Mouse (Mus musculus) forebrain, postnatal 0 days (tissue): ENCODE measurements around the gene Elmsan1. TPM values are rescaled to one million over a fixed set of nuclear protein-coding genes. Genes with fewer than 3 reads are reported as not detected.

Experiments
- ATAC-seq: fragments of 200-750 bp; cut with Nextera tagmentation; 2 replicates; pipeline ENCODE4 v1.8.0; 2017; ENCODE audit warnings: mild to moderate bottlenecking, moderate library complexity
- DNase-seq: peaks from one replicate; pipeline ENCODE4 v3.0.0-alpha.2; 2015
- H3K27ac ChIP-seq: fragments of 300-500 bp; sonication (generic); 2 replicates; pipeline ENCODE4 v1.5.1; 2014; ENCODE audit warnings: low read depth, mild to moderate bottlenecking, antibody characterized with exemption, low read length, moderate library complexity, mixed read lengths
- H3K27me3 ChIP-seq: fragments of 300-500 bp; sonication (generic); 2 replicates; pipeline ENCODE4 v1.6.1; 2014; ENCODE audit warnings: mild to moderate bottlenecking, low read length, mixed read lengths; ENCODE audit not compliant: insufficient read depth
- H3K36me3 ChIP-seq: fragments of 300-500 bp; sonication (generic); 2 replicates; pipeline ENCODE4 v1.6.1; 2014; ENCODE audit warnings: mild to moderate bottlenecking, moderate library complexity; ENCODE audit not compliant: insufficient read depth
- H3K4me1 ChIP-seq: fragments of 300-500 bp; sonication (generic); 2 replicates; pipeline ENCODE4 v1.6.1; 2014; ENCODE audit warnings: antibody characterized with exemption; ENCODE audit not compliant: insufficient read depth
- H3K4me2 ChIP-seq: fragments of 300-500 bp; sonication (generic); 2 replicates; pipeline ENCODE4 v1.6.1; 2014; ENCODE audit warnings: low read depth, mild to moderate bottlenecking, moderate library complexity
- H3K4me3 ChIP-seq: fragments of 300-500 bp; sonication (generic); 2 replicates; pipeline ENCODE4 v1.5.1; 2014; ENCODE audit warnings: low read depth, low read length, mixed read lengths
- H3K9ac ChIP-seq: fragments of 300-500 bp; sonication (generic); 2 replicates; pipeline ENCODE4 v1.6.1; 2014; ENCODE audit warnings: mild to moderate bottlenecking
- H3K9me3 ChIP-seq: fragments of 300-500 bp; sonication (generic); 2 replicates; pipeline ENCODE4 v1.6.1; 2016; ENCODE audit warnings: low read length
- CTCF ChIP-seq: sonication (generic); IDR thresholded peaks from 2 replicates; pipeline ENCODE4 v1.5.1; 2016; ENCODE audit warnings: antibody characterized with exemption, control low read depth, low read depth
- whole genome bisulfite sequencing: fragments of 180-500 bp; shearing (Covaris S2); extraction: QIAGEN DNeasy Blood & Tissue Kit; methylation state at CpG from one replicate; pipeline ENCODE4 v1.1.7; 2014; 5-methylcytosine and 5-hydroxymethylcytosine counted together
- polyA plus RNA-seq: library from polyadenylated mRNA; unstranded; fragments of >200 nt; fragmentation: Nextera tagmentation; extraction: Ambion mirVana; gene quantifications from 2 replicates; pipeline ENCODE4 v1.2.1, GENCODE M21; 2015
- total RNA-seq: library from RNA; depleted of rRNA; stranded (reverse); fragments of >200 nt; gene quantifications from 2 replicates; pipeline ENCODE4 v1.2.3, GENCODE M21; 2014; rRNA removed

Elmsan1 gene
- total and polyA plus RNA-seq, 2 experiments from 2014 or later, result 2.5 to 7.9 TPM

DNA sequence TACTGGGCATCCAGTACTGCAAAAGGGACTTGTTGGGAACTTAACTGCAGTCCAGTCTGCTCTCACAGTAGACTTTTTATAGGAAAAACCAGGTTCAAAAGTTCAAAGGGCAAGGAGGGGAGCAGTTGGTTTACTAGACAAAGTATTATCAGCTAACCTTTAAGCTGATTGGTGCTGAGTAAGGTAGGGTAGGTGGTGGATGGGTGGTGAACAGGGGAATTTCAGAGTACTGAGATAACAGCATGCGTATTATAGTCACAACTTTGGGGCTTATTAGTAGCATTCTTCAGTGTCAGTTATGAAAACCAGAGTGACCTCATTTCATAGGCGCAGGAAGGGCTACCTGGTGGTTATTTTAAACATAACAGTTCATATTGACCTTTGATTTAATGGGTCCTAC, 119.1 kb downstream of the Elmsan1 start:
- no peak for DNase-seq
- Histone ChIP-seq H3K36me3 (no peaks in the 10 kb centered on the region), H3K27ac (no peak overlapping the region), H3K4me3 (no peak overlapping the region), H3K9me3 (no peaks in the 10 kb centered on the region), H3K4me2 (no peak overlapping the region), H3K27me3 (no peaks in the 10 kb centered on the region), H3K9ac (no peak overlapping the region), H3K4me1 (no peaks in the 10 kb centered on the region)
- ATAC-seq, result no peak
- WGBS, result 99% methylated on average over 2 of the region's 2 CpGs
- no peak for TF ChIP-seq CTCF

Other genes with a start within 250 kb of the Elmsan1 start
- 0.05 and 0.15 TPM in 2 replicates for gene Heatr4, start 234.0 kb downstream of the Elmsan1 start, total RNA-seq
- gene Heatr4, start 234.0 kb downstream of the Elmsan1 start, polyA plus RNA-seq, result 0.04 and 0.05 TPM in 2 replicates
- 14.8 and 17.5 TPM in 2 replicates for gene Acot2, start 231.0 kb downstream of the Elmsan1 start, total RNA-seq
- gene Acot2, start 231.0 kb downstream of the Elmsan1 start, polyA plus RNA-seq, result 12.4 and 24.2 TPM in 2 replicates
- gene Acot1, start 209.4 kb downstream of the Elmsan1 start, total RNA-seq, result 79.2 and 87.1 TPM in 2 replicates
- 112 and 119 TPM in 2 replicates for gene Acot1, start 209.4 kb downstream of the Elmsan1 start, polyA plus RNA-seq
- gene Acot4, start 180.5 kb downstream of the Elmsan1 start, total RNA-seq, result 0.31 and 0.86 TPM in 2 replicates
- 0.77 and 1.1 TPM in 2 replicates for gene Acot4, start 180.5 kb downstream of the Elmsan1 start, polyA plus RNA-seq
- gene Gm49366, start 179.9 kb downstream of the Elmsan1 start, total RNA-seq, result not detected in 2 replicates
- not detected in 2 replicates for gene Gm49366, start 179.9 kb downstream of the Elmsan1 start, polyA plus RNA-seq
- 0.69 and 3.1 TPM in 2 replicates for gene Acot3, start 166.7 kb downstream of the Elmsan1 start, total RNA-seq
- 0.98 and 1.2 TPM in 2 replicates for gene Acot3, start 166.7 kb downstream of the Elmsan1 start, polyA plus RNA-seq
- 1.5 and 2.3 TPM in 2 replicates for gene Acot5, start 149.6 kb downstream of the Elmsan1 start, total RNA-seq
- 0.93 and 1.3 TPM in 2 replicates for gene Acot5, start 149.6 kb downstream of the Elmsan1 start, polyA plus RNA-seq
- gene Acot6, start 118.2 kb downstream of the Elmsan1 start, total RNA-seq, result 4.0 and 5.1 TPM in 2 replicates
- 1.3 TPM in 2 replicates for gene Acot6, start 118.2 kb downstream of the Elmsan1 start, polyA plus RNA-seq
- 14.2 and 20.3 TPM in 2 replicates for gene Dnal1, start 104.5 kb downstream of the Elmsan1 start, total RNA-seq
- gene Dnal1, start 104.5 kb downstream of the Elmsan1 start, polyA plus RNA-seq, result 7.5 and 13.5 TPM in 2 replicates
- 13.9 and 14.2 TPM in 2 replicates for gene Pnma1, start 70.4 kb downstream of the Elmsan1 start, total RNA-seq
- 9.3 and 12.0 TPM in 2 replicates for gene Pnma1, start 70.4 kb downstream of the Elmsan1 start, polyA plus RNA-seq
- 14.5 and 18.7 TPM in 2 replicates for gene Ptgr2, start 66.4 kb upstream of the Elmsan1 start, total RNA-seq
- gene Ptgr2, start 66.4 kb upstream of the Elmsan1 start, polyA plus RNA-seq, result 11.0 and 17.3 TPM in 2 replicates
- 73.2 and 88.7 TPM in 2 replicates for gene Zfp410, start 98.0 kb upstream of the Elmsan1 start, total RNA-seq
- gene Zfp410, start 98.0 kb upstream of the Elmsan1 start, polyA plus RNA-seq, result 48.7 and 52.2 TPM in 2 replicates
- 62.0 and 83.1 TPM in 2 replicates for gene Coq6, start 142.8 kb upstream of the Elmsan1 start, total RNA-seq
- gene Coq6, start 142.8 kb upstream of the Elmsan1 start, polyA plus RNA-seq, result 39.7 and 40.4 TPM in 2 replicates
- gene Fam161b, start 143.0 kb upstream of the Elmsan1 start, total RNA-seq, result 9.7 and 9.9 TPM in 2 replicates
- gene Fam161b, start 143.0 kb upstream of the Elmsan1 start, polyA plus RNA-seq, result 6.6 and 9.2 TPM in 2 replicates
- 12.5 and 14.0 TPM in 2 replicates for gene Entpd5, start 190.1 kb upstream of the Elmsan1 start, total RNA-seq
- gene Entpd5, start 190.1 kb upstream of the Elmsan1 start, polyA plus RNA-seq, result 9.5 and 12.4 TPM in 2 replicates
- 3.0 and 4.0 TPM in 2 replicates for gene Bbof1, start 190.2 kb upstream of the Elmsan1 start, total RNA-seq
- 2.3 and 3.0 TPM in 2 replicates for gene Bbof1, start 190.2 kb upstream of the Elmsan1 start, polyA plus RNA-seq
- 15.5 and 16.5 TPM in 2 replicates for gene Rnf113a2, start 198.3 kb upstream of the Elmsan1 start, total RNA-seq
- 20.3 and 20.4 TPM in 2 replicates for gene Rnf113a2, start 198.3 kb upstream of the Elmsan1 start, polyA plus RNA-seq
- 29.8 and 35.9 TPM in 2 replicates for gene Aldh6a1, start 232.1 kb upstream of the Elmsan1 start, total RNA-seq
- gene Aldh6a1, start 232.1 kb upstream of the Elmsan1 start, polyA plus RNA-seq, result 28.8 and 33.9 TPM in 2 replicates
- 18.2 and 22.1 TPM in 2 replicates for gene Lin52, start 232.5 kb upstream of the Elmsan1 start, total RNA-seq
- 18.1 and 23.6 TPM in 2 replicates for gene Lin52, start 232.5 kb upstream of the Elmsan1 start, polyA plus RNA-seq